Mouse (Mus musculus): Measurements from ENCODE around the gene Fam234a. TPM values are rescaled to one million over a fixed set of nuclear protein-coding genes. Genes with fewer than 3 reads are reported as not detected.

Gene Fam234a
- polyA plus RNA-seq, 1 experiment from 2014 or later, result 39.4 TPM

DNA sequence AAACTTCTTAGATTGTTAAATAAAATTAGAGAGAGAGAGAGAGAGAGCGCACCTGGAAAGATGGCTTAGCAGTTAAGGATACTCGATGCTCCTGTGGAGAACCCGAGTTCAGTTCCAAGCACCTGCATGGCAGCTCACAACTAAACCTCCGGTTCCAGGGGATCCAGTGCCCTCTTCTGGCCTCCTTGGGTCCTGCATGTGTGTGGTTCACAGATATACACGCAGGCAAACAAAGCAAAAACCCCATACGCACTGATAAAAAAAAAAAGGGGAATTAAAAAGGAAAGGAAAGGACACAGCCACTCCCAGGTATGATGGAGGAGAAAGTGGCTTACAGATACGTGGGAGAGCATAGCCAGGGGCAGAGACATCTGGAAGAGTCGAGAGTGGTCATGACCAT, 11.2 kb downstream of the Fam234a start:
- no peaks in the 10 kb centered on the region for H3K4me1 ChIP-seq (ENCODE audit: insufficient read depth)
- peak; percentile 34 for TF ChIP-seq CTCF (IDR thresholded peaks at IDR 0.05; ENCODE audit: low read depth)
- no peaks in the 10 kb centered on the region for H3K36me3 ChIP-seq (ENCODE audit: insufficient read depth)
- H3K9ac ChIP-seq, result no peak overlapping the region
- H3K4me3 ChIP-seq (ENCODE audit: low read depth, low read length), result no peak overlapping the region
- no peak for ATAC-seq (ENCODE audit: insufficient read depth)
- DNase-seq, result no peak
- H3K4me2 ChIP-seq, result no peak overlapping the region
- 68% methylated on average over 8 of the region's 8 CpGs for WGBS
- H3K27ac ChIP-seq (ENCODE audit: low read depth), result no peak overlapping the region
- H3K9me3 ChIP-seq (ENCODE audit: low read depth, low read length), result no peaks in the 10 kb centered on the region
- H3K27me3 ChIP-seq (ENCODE audit: insufficient read depth, low read length), result no peaks in the 10 kb centered on the region

DNA sequence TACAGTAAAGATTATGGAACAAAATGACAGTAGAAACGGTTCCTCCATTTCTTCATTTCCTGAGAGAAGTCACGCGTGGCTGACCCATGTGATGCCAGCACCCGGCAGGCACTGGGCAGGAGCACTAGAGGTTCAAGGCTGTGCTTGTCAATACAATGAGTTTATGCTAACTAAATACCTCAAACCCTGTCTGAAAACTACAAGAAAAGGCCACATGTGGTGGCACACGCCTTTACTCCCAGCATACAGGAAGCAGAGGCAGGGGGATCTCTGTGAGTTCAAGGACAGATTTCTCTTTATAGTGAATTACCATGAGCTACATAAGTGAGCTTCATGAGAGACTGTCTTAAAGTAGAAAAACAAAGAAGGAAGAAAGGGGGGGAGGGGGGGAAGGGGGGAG, 12.9 kb downstream of the Fam234a start:
- no peak for TF ChIP-seq CTCF (IDR thresholded peaks at IDR 0.05; ENCODE audit: low read depth)
- Histone ChIP-seq H3K4me3 (ENCODE audit: low read depth, low read length) (no peak overlapping the region), H3K27me3 (ENCODE audit: insufficient read depth, low read length) (no peaks in the 10 kb centered on the region), H3K27ac (ENCODE audit: low read depth) (no peak overlapping the region), H3K9ac (no peak overlapping the region), H3K36me3 (ENCODE audit: insufficient read depth) (no peaks in the 10 kb centered on the region), H3K4me1 (ENCODE audit: insufficient read depth) (no peaks in the 10 kb centered on the region), H3K9me3 (ENCODE audit: low read depth, low read length) (no peaks in the 10 kb centered on the region), H3K4me2 (no peak overlapping the region)
- 88% methylated on average over 5 of the region's 5 CpGs for WGBS
- DNase-seq (no peak), ATAC-seq (ENCODE audit: insufficient read depth) (no peak)

DNA sequence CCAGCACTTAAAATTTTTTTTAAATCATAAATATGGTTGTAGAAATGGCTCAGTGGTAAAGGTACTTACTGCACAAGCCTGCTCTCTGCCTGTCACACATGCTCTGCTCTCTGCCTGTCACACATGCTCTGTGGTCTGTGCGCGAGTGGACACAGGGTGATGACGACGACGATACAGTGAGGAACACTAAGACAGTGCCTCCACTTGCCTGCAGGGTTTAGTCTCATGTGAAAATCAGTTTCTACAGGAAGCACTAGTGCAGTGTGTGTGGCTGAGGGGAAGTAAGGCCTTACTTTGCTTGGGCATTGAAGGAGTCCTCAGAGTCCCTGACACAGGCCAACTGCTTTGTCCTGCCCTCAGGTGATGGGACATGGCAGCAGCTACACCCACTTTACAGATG, 14.3 kb downstream of the Fam234a start:
- no peak for DNase-seq
- H3K9ac ChIP-seq, result no peak overlapping the region
- H3K27ac ChIP-seq (ENCODE audit: low read depth), result no peak overlapping the region
- H3K36me3 ChIP-seq (ENCODE audit: insufficient read depth), result no peaks in the 10 kb centered on the region
- H3K27me3 ChIP-seq (ENCODE audit: insufficient read depth, low read length), result no peaks in the 10 kb centered on the region
- no peak overlapping the region for H3K4me2 ChIP-seq
- H3K4me3 ChIP-seq (ENCODE audit: low read depth, low read length), result no peak overlapping the region
- TF ChIP-seq CTCF (IDR thresholded peaks at IDR 0.05; ENCODE audit: low read depth), result no peak
- no peaks in the 10 kb centered on the region for H3K4me1 ChIP-seq (ENCODE audit: insufficient read depth)
- no peaks in the 10 kb centered on the region for H3K9me3 ChIP-seq (ENCODE audit: low read depth, low read length)
- ATAC-seq (ENCODE audit: insufficient read depth), result no peak
- 91% methylated on average over 5 of the region's 5 CpGs for WGBS

DNA sequence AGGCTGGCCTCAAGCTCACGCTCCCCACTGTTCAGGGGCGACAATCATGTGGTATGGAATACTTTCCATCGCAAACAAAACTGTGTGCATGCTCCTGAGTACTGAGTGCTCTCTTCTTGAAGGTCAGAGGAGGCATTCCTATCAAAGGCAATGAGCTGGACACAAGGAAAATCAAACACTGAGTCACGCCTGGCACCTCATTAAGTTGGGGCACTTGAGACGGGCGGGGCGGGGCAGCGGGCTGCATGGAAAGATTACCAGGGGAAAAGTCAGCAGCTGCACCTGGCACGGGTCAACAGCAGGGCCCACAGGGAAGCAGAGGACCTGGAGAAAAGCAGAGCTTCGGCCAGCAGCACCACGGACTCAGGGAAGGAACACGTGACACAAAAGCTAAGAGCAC, 18.9 kb downstream of the Fam234a start:
- H3K9me3 ChIP-seq (ENCODE audit: low read depth, low read length), result no peaks in the 10 kb centered on the region

DNA sequence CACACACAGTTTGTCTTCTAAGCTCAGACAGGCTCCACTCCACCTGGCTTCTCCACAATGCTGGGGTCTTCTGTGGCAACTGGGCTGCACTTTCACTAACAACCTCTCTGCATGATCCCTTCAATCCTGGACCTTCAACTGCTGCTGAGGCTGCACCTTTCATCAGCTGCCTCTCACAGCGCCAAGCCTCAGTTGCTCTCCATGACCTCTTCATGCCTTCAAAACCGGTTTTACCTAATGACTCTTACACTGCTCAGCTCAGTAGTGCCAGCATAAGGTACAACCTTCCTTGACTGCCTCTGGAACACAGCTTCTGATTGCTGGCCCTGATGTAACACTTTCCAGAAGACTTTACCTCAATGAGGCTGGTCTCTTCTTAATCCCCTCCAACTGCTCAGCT, 22.5 kb downstream of the Fam234a start:
- DNase-seq (no peak), ATAC-seq (ENCODE audit: insufficient read depth) (no peak)
- Histone ChIP-seq H3K27ac (ENCODE audit: low read depth) (no peak overlapping the region), H3K9me3 (ENCODE audit: low read depth, low read length) (no peaks in the 10 kb centered on the region), H3K27me3 (ENCODE audit: insufficient read depth, low read length) (no peaks in the 10 kb centered on the region), H3K9ac (no peak overlapping the region), H3K4me2 (no peak overlapping the region), H3K36me3 (ENCODE audit: insufficient read depth) (no peaks in the 10 kb centered on the region), H3K4me1 (ENCODE audit: insufficient read depth) (no peaks in the 10 kb centered on the region), H3K4me3 (ENCODE audit: low read depth, low read length) (no peak overlapping the region)
- no peak for TF ChIP-seq CTCF (IDR thresholded peaks at IDR 0.05; ENCODE audit: low read depth)
- WGBS, result 55% methylated on average over 2 of the region's 2 CpGs

More for the DNA sequence above, 18.9 kb downstream of the Fam234a start:
- DNase-seq (peak; percentile 22), ATAC-seq (ENCODE audit: insufficient read depth) (peak; percentile 8; the same call in 1 of the 2 replicates)
- H3K36me3 ChIP-seq (ENCODE audit: insufficient read depth), result no peaks in the 10 kb centered on the region
- 53% methylated on average over 12 of the region's 12 CpGs for WGBS
- TF ChIP-seq CTCF (IDR thresholded peaks at IDR 0.05; ENCODE audit: low read depth), result no peak
- peak overlapping the region; percentile 54; the same call in 1 of the 2 replicates for H3K27ac ChIP-seq (ENCODE audit: low read depth)
- H3K27me3 ChIP-seq (ENCODE audit: insufficient read depth, low read length), result no peaks in the 10 kb centered on the region
- H3K4me2 ChIP-seq, result no peak overlapping the region
- H3K4me3 ChIP-seq (ENCODE audit: low read depth, low read length), result no peak overlapping the region
- no peak overlapping the region for H3K9ac ChIP-seq
- H3K4me1 ChIP-seq (ENCODE audit: insufficient read depth), result no peaks in the 10 kb centered on the region

DNA sequence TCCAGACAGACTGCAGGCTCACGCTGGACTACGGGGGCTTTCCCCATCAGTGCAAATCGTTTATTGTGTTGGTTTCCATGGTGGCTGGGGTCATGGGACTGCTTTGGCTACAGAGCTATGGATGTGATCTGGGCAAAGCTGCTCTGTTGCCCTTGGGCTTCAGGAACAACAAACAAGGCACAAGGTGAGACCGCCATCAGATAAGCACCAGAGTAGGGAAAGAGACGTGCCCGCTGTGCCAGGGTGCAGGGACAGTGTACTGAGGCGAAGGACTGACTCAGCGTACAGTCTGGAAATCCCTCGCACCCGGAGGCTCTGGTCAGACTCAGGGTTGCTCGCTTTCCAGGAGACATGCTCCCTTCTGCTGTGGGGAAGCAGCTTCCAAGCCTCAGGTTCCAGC, 31.4 kb downstream of the Fam234a start:
- Histone ChIP-seq H3K4me1 (ENCODE audit: insufficient read depth) (no peaks in the 10 kb centered on the region), H3K4me2 (no peak overlapping the region), H3K27me3 (ENCODE audit: insufficient read depth, low read length) (no peaks in the 10 kb centered on the region), H3K36me3 (ENCODE audit: insufficient read depth) (no peaks in the 10 kb centered on the region), H3K9me3 (ENCODE audit: low read depth, low read length) (no peaks in the 10 kb centered on the region), H3K27ac (ENCODE audit: low read depth) (no peak overlapping the region), H3K4me3 (ENCODE audit: low read depth, low read length) (no peak overlapping the region), H3K9ac (no peak overlapping the region)
- no peak for TF ChIP-seq CTCF (IDR thresholded peaks at IDR 0.05; ENCODE audit: low read depth)
- ATAC-seq (ENCODE audit: insufficient read depth), result no peak
- 80% methylated on average over 11 of the region's 11 CpGs for WGBS
- no peak for DNase-seq

DNA sequence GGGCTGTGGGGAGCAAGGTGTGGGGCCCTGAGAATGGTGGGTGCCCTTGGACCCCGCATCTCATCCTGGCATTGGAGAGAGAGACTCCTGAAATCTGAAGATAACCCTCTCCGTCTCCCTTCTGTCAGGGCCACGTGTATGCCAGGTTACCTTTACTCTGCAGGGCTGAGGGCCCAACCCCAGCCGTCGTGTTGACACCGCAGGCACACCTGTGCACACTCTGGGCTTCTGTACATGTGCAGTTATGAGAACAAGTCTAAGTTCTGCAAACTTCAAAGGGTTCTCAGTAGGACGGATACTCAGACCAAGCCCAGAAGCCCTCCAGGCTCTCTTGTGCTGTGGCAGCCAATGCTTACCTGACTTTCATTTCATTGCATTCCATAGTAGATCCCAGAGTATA, 31.8 kb downstream of the Fam234a start:
- no peaks in the 10 kb centered on the region for H3K9me3 ChIP-seq (ENCODE audit: low read depth, low read length)
- no peaks in the 10 kb centered on the region for H3K4me1 ChIP-seq (ENCODE audit: insufficient read depth)
- no peak for DNase-seq
- H3K36me3 ChIP-seq (ENCODE audit: insufficient read depth), result no peaks in the 10 kb centered on the region
- no peak overlapping the region for H3K4me2 ChIP-seq
- H3K27me3 ChIP-seq (ENCODE audit: insufficient read depth, low read length), result no peaks in the 10 kb centered on the region
- no peak overlapping the region for H3K9ac ChIP-seq
- no peak for TF ChIP-seq CTCF (IDR thresholded peaks at IDR 0.05; ENCODE audit: low read depth)
- ATAC-seq (ENCODE audit: insufficient read depth), result no peak; the same call in 1 of the 2 replicates
- no peak overlapping the region for H3K27ac ChIP-seq (ENCODE audit: low read depth)
- H3K4me3 ChIP-seq (ENCODE audit: low read depth, low read length), result no peak overlapping the region
- WGBS, result 80% methylated on average over 7 of the region's 7 CpGs

DNA sequence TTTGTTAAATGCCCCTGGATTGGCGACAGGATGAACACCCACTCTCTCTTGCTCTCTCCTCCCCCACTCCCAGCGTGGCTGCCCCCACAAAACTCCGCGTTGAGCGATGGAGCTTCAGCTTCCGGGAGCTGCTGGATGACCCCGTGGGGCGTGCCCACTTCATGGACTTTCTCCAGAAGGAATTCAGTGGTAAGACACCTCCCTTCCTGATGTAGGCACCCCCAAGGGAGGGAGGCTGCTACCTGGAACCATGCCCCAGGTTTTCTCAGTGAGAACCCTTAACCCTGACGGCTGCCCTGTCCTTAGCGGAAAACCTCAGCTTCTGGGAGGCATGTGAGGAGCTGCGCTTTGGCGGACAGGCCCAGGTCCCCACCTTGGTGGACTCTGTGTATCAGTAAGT, 36.4 kb downstream of the Fam234a start, which contains the start of gene Arhgdig:
Gene Arhgdig (minus strand): TSS at position 101 of the 400 bp plus-strand sequence.
- Histone ChIP-seq H3K4me1 (ENCODE audit: insufficient read depth) (no peaks in the 10 kb centered on the region), H3K27me3 (ENCODE audit: insufficient read depth, low read length) (peaks cover 23% of the 10 kb centered on the region), H3K4me2 (no peak within 1 kb of the TSS), H3K9ac (no peak within 1 kb of the TSS), H3K27ac (ENCODE audit: low read depth) (no peak within 1 kb of the TSS), H3K9me3 (ENCODE audit: low read depth, low read length) (no peaks in the 10 kb centered on the region), H3K4me3 (ENCODE audit: low read depth, low read length) (no peak within 1 kb of the TSS), H3K36me3 (ENCODE audit: insufficient read depth) (no peaks in the 10 kb centered on the region)
- TF ChIP-seq CTCF (IDR thresholded peaks at IDR 0.05; ENCODE audit: low read depth), result no peak
- ATAC-seq (ENCODE audit: insufficient read depth), result no peak
- 85% methylated on average over 12 of the region's 12 CpGs for WGBS
- no peak for DNase-seq

Measured in lung, embryonic 14.5 days (tissue).